In genomic region chr3:96069046-96069445, GRCm38 (mm10) we compare ENCODE assay signal across 15 mouse cellular contexts.
"Had no signal": no experiment of that assay in that cellular context is flagged by ENCODE, and none has a peak within 500 bp of the region (broad histone marks: within the 10 kb centered on the region; RNA-seq: fewer than 3 reads in every experiment).

No protein-coding gene starts in this region.

- H3K4me3 ChIP-seq: midbrain, embryonic 10.5 days; midbrain, embryonic 12.5 days; neural tube, embryonic 12.5 days; stomach, embryonic 15.5 days had no signal

- H3K27me3 ChIP-seq: midbrain, embryonic 12.5 days; neural tube, embryonic 12.5 days; stomach, embryonic 15.5 days had no signal

- DNase-seq: lung, adult 18-20 months; lung, embryonic 14.5 days; lung, postnatal 10 days; lung, postnatal 4 days; midbrain, embryonic 14.5 days; right cerebral cortex, postnatal 14 days; thymus, adult 2 months; thymus, postnatal 25 days; thymus, postnatal 4 days had no signal

- H3K9me3 ChIP-seq: midbrain, embryonic 10.5 days; midbrain, embryonic 12.5 days; neural tube, embryonic 12.5 days; stomach, embryonic 15.5 days had no signal

- H3K36me3 ChIP-seq: midbrain, embryonic 10.5 days; midbrain, embryonic 12.5 days; neural tube, embryonic 12.5 days; stomach, embryonic 15.5 days had no signal

- H3K27ac ChIP-seq: midbrain, embryonic 10.5 days; midbrain, embryonic 12.5 days; neural tube, embryonic 12.5 days; stomach, embryonic 15.5 days; stomach, postnatal 0 days had no signal

- ATAC-seq: midbrain, embryonic 16.5 days had no signal

- H3K9ac ChIP-seq: lung, embryonic 14.5 days; midbrain, embryonic 12.5 days; neural tube, embryonic 12.5 days; stomach, embryonic 15.5 days had no signal

- H3K4me2 ChIP-seq: lung, embryonic 14.5 days; midbrain, embryonic 12.5 days; neural tube, embryonic 12.5 days; stomach, embryonic 15.5 days had no signal

- H3K4me1 ChIP-seq: midbrain, embryonic 12.5 days; neural tube, embryonic 12.5 days; stomach, embryonic 15.5 days had no signal
